Mouse (Mus musculus): Measurements from ENCODE around the gene Wasf1. TPM values are rescaled to one million over a fixed set of nuclear protein-coding genes. Genes with fewer than 3 reads are reported as not detected.

Wasf1 gene
- polyA plus RNA-seq, 1 experiment from 2014 or later = 19.5 TPM

DNA sequence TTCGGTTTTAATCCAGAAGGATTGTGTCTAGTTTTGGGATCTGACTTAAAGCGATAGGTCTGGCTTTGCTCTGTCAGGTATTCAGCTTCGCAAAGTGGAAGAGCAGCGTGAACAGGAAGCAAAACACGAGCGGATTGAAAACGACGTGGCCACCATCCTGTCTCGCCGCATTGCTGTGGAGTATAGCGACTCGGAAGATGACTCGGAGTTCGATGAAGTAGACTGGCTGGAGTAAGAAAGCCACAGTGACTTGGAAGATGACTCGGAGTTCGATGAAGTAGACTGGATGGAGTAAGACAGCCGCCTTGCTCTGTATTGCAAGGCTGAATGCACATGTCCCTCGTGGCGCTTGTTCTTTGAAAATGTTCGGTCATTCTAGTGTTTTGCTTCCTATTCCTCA is 54.3 kb downstream of the Wasf1 start:
- 95% methylated on average over 20 of the region's 20 CpGs for WGBS
- H3K36me3 ChIP-seq (ENCODE audit: control insufficient read depth, insufficient read depth, low read length) = peaks cover 42% of the 10 kb centered on the region

DNA sequence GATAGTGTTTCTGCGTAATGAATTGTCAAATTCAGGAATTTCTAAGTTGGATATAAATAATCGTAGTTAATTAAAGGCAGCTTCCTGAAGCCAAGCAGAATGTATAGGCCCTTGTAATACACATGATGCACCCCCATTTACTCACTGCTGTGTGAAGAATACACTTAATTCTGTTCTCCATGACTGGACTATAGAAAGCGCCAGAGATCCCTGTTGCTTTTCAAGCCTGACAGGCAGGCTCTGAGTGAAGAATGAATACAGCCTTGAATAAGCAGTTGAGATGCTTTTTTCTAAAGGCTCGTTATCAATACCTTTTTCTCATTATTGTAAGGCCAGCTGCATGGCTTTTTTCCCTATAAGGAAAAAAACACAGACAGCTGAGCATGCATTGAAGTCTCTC is 59.4 kb downstream of the Wasf1 start:
- no peak for ATAC-seq (replicated peaks; ENCODE audit: low FRiP score, low TSS enrichment, low read depth)
- Histone ChIP-seq H3K36me3 (ENCODE audit: control insufficient read depth, insufficient read depth, low read length) (peaks cover 14% of the 10 kb centered on the region), H3K27ac (ENCODE audit: low read depth) (no peak overlapping the region), H3K4me1 (replicated peaks; ENCODE audit: control insufficient read depth, insufficient read depth, low read length) (no peaks in the 10 kb centered on the region), H3K9me3 (ENCODE audit: control insufficient read depth, low read length) (no peaks in the 10 kb centered on the region), H3K4me3 (ENCODE audit: low read depth, low read length) (no peak overlapping the region), H3K27me3 (replicated peaks; ENCODE audit: control insufficient read depth, insufficient read depth, low read length) (no peaks in the 10 kb centered on the region), H3K4me2 (ENCODE audit: low read length) (no peak overlapping the region), H3K9ac (ENCODE audit: low read length) (no peak overlapping the region)
- 81% methylated on average over 4 of the region's 4 CpGs for WGBS
- DNase-seq (ENCODE audit: low spot score) = no peak

More for the DNA sequence above, 54.3 kb downstream of the Wasf1 start:
- ATAC-seq (replicated peaks; ENCODE audit: low FRiP score, low TSS enrichment, low read depth) (no peak), DNase-seq (ENCODE audit: low spot score) (no peak)
- no peaks in the 10 kb centered on the region for H3K27me3 ChIP-seq (replicated peaks; ENCODE audit: control insufficient read depth, insufficient read depth, low read length)
- no peak overlapping the region for H3K27ac ChIP-seq (ENCODE audit: low read depth)
- H3K9ac ChIP-seq (ENCODE audit: low read length) = no peak overlapping the region
- H3K4me3 ChIP-seq (ENCODE audit: low read depth, low read length) = no peak overlapping the region
- no peak overlapping the region for H3K4me2 ChIP-seq (ENCODE audit: low read length)
- H3K9me3 ChIP-seq (ENCODE audit: control insufficient read depth, low read length) = no peaks in the 10 kb centered on the region
- H3K4me1 ChIP-seq (replicated peaks; ENCODE audit: control insufficient read depth, insufficient read depth, low read length) = no peaks in the 10 kb centered on the region

DNA sequence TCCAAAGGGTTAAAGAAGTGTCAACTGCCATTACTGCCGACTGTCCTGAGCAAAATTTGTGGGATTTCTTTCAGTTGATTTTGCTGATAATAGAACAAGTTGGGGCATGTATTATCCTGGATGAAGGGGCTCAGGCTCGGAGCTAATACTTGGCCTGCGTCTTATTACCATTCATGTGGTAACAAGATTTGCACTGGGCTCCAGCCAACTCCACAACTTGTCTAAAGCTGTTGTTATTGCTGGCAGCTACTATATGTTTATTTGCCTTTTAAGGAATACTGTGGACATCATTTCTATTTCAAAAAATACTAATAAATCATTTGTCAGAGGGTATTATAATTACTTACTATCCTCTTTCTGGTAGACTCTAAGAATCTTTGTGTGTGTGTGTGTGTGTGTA is 66.9 kb downstream of the Wasf1 start:
- DNase-seq (ENCODE audit: low spot score) = no peak
- Histone ChIP-seq H3K9me3 (ENCODE audit: control insufficient read depth, low read length) (no peaks in the 10 kb centered on the region), H3K36me3 (ENCODE audit: control insufficient read depth, insufficient read depth, low read length) (no peaks in the 10 kb centered on the region), H3K4me2 (ENCODE audit: low read length) (no peak overlapping the region), H3K27ac (ENCODE audit: low read depth) (no peak overlapping the region), H3K4me1 (replicated peaks; ENCODE audit: control insufficient read depth, insufficient read depth, low read length) (no peaks in the 10 kb centered on the region), H3K27me3 (replicated peaks; ENCODE audit: control insufficient read depth, insufficient read depth, low read length) (no peaks in the 10 kb centered on the region), H3K4me3 (ENCODE audit: low read depth, low read length) (no peak overlapping the region), H3K9ac (ENCODE audit: low read length) (no peak overlapping the region)
- 71% methylated on average over 3 of the region's 3 CpGs for WGBS
- ATAC-seq (replicated peaks; ENCODE audit: low FRiP score, low TSS enrichment, low read depth) = no peak

DNA sequence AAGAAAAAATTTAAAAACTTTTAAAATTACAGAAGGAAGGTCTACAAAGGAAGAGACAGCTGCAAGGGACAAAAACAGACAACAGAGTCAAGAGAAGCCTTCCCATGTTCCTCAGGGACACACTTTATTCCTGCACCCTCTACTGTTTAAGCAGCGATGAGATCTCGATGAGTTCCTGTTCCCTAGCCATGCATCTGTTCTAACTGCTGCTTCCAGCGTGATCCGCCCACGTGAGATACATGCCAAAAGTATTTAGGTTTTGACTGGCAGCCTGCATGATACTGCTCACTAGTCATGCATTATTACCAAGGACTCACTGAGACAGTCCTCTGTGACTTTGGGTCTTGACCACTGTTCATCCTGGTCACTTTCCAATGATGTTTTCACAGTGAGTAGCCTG is 72.9 kb downstream of the Wasf1 start:
- H3K9me3 ChIP-seq (ENCODE audit: control insufficient read depth, low read length) = no peaks in the 10 kb centered on the region
- no peaks in the 10 kb centered on the region for H3K27me3 ChIP-seq (replicated peaks; ENCODE audit: control insufficient read depth, insufficient read depth, low read length)
- no peak overlapping the region for H3K27ac ChIP-seq (ENCODE audit: low read depth)
- 88% methylated on average over 5 of the region's 5 CpGs for WGBS
- H3K4me2 ChIP-seq (ENCODE audit: low read length) = no peak overlapping the region
- H3K4me1 ChIP-seq (replicated peaks; ENCODE audit: control insufficient read depth, insufficient read depth, low read length) = no peaks in the 10 kb centered on the region
- no peak overlapping the region for H3K4me3 ChIP-seq (ENCODE audit: low read depth, low read length)
- no peaks in the 10 kb centered on the region for H3K36me3 ChIP-seq (ENCODE audit: control insufficient read depth, insufficient read depth, low read length)
- no peak for ATAC-seq (replicated peaks; ENCODE audit: low FRiP score, low TSS enrichment, low read depth)
- H3K9ac ChIP-seq (ENCODE audit: low read length) = no peak overlapping the region
- no peak for DNase-seq (ENCODE audit: low spot score)

DNA sequence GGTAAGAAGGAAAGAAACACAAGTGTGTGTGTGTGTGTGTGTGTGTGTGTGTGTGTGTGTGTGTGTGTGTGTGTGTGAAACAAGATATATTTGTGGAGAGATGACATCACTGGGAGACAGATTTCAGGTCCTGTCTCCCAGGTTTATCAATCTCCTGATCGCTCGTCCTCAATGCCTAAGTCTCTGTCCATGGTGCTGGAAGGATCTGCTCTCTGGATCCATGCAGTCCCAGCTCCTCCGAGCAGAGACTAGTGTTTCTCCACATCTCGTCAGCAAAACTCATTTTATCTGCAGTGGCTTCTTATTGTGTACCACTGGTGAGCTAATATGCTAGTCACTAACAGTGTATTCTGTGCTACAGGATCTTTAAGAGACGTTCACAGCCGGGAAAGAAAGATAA is 78.1 kb downstream of the Wasf1 start:
- H3K27ac ChIP-seq (ENCODE audit: low read depth) = no peak overlapping the region
- H3K4me3 ChIP-seq (ENCODE audit: low read depth, low read length) = no peak overlapping the region
- no peak overlapping the region for H3K9ac ChIP-seq (ENCODE audit: low read length)
- peak; percentile 62 for DNase-seq (ENCODE audit: low spot score)
- H3K27me3 ChIP-seq (replicated peaks; ENCODE audit: control insufficient read depth, insufficient read depth, low read length) = no peaks in the 10 kb centered on the region
- H3K4me2 ChIP-seq (ENCODE audit: low read length) = no peak overlapping the region
- H3K9me3 ChIP-seq (ENCODE audit: control insufficient read depth, low read length) = no peaks in the 10 kb centered on the region
- H3K4me1 ChIP-seq (replicated peaks; ENCODE audit: control insufficient read depth, insufficient read depth, low read length) = no peaks in the 10 kb centered on the region
- WGBS = 53% methylated on average over 6 of the region's 6 CpGs
- H3K36me3 ChIP-seq (ENCODE audit: control insufficient read depth, insufficient read depth, low read length) = no peaks in the 10 kb centered on the region
- no peak for ATAC-seq (replicated peaks; ENCODE audit: low FRiP score, low TSS enrichment, low read depth)

DNA sequence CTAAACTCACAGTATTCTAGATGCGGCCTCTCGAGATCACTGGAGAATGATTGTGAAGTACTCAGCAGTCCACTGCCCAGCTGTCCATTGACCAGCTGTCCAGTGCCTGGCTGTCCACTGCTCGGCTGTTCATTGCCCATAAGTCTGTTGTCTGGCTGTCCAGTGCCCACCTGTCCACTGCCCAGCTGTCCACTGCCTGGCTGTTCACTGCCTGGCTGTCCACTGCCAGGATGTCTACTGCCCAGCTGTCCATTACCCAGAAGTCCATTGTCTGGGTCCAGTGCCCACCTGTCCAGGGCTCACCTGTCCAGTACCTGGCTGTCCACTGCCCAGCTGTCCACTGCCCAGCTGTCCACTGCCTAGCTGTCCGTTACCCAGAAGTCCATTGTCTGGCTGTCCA is 78.7 kb downstream of the Wasf1 start:
- Histone ChIP-seq H3K4me3 (ENCODE audit: low read depth, low read length) (no peak overlapping the region), H3K27me3 (replicated peaks; ENCODE audit: control insufficient read depth, insufficient read depth, low read length) (no peaks in the 10 kb centered on the region), H3K36me3 (ENCODE audit: control insufficient read depth, insufficient read depth, low read length) (no peaks in the 10 kb centered on the region), H3K4me2 (ENCODE audit: low read length) (no peak overlapping the region), H3K9me3 (ENCODE audit: control insufficient read depth, low read length) (no peaks in the 10 kb centered on the region), H3K4me1 (replicated peaks; ENCODE audit: control insufficient read depth, insufficient read depth, low read length) (no peaks in the 10 kb centered on the region), H3K27ac (ENCODE audit: low read depth) (no peak overlapping the region), H3K9ac (ENCODE audit: low read length) (no peak overlapping the region)
- DNase-seq (ENCODE audit: low spot score) (no peak), ATAC-seq (replicated peaks; ENCODE audit: low FRiP score, low TSS enrichment, low read depth) (no peak)
- WGBS = 89% methylated on average over 4 of the region's 4 CpGs

DNA sequence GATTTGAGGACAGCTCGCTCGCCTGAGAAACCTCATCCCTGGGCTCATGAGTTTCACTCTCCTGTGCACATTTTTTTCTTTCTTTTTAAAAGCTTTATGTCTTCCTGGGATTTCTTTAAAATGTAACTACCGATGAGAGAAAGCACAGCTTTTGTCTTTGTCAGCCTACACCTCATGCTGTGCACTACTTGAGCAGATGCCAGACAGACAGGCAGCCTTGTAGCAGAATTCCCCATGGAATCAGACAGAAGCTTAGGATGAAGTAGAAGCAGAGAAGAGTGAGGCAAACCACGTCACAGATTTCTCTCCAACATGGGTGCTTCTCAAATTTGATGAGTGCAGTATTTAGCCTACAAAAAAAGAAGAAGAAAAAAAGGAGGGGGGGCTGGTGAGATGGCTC is 81.3 kb downstream of the Wasf1 start:
- H3K9ac ChIP-seq (ENCODE audit: low read length) = no peak overlapping the region
- WGBS = 69% methylated on average over 4 of the region's 4 CpGs
- ATAC-seq (replicated peaks; ENCODE audit: low FRiP score, low TSS enrichment, low read depth) = no peak

DNA sequence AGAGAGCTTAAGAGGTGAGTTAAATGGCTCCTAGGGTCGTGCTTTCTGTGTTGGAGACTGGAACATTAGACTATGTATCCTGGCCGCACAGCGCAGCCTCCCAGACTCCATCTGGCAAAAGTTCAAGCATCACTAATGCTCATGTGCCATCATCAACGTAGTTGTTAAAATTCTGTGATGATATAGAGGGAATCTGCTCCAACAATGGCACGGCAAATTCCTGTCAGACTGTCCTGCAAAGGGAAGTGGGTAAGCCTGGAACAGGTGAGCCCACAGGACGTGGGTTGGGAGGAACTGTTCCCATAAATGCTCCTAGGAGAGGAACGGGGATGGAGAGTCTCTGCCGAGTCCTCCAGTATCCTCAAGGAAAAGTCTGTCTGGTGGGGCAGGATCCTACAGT is 85.3 kb downstream of the Wasf1 start:
- WGBS = 61% methylated on average over 8 of the region's 8 CpGs
- ATAC-seq (replicated peaks; ENCODE audit: low FRiP score, low TSS enrichment, low read depth) = no peak

More for the DNA sequence above, 81.3 kb downstream of the Wasf1 start:
- Histone ChIP-seq H3K4me1 (replicated peaks; ENCODE audit: control insufficient read depth, insufficient read depth, low read length) (peaks cover 6% of the 10 kb centered on the region; the same call in 1 of the 2 replicates), H3K27ac (ENCODE audit: low read depth) (no peak overlapping the region), H3K36me3 (ENCODE audit: control insufficient read depth, insufficient read depth, low read length) (no peaks in the 10 kb centered on the region), H3K4me3 (ENCODE audit: low read depth, low read length) (no peak overlapping the region), H3K9me3 (ENCODE audit: control insufficient read depth, low read length) (no peaks in the 10 kb centered on the region), H3K4me2 (ENCODE audit: low read length) (no peak overlapping the region), H3K27me3 (replicated peaks; ENCODE audit: control insufficient read depth, insufficient read depth, low read length) (no peaks in the 10 kb centered on the region)
- no peak for DNase-seq (ENCODE audit: low spot score)

DNA sequence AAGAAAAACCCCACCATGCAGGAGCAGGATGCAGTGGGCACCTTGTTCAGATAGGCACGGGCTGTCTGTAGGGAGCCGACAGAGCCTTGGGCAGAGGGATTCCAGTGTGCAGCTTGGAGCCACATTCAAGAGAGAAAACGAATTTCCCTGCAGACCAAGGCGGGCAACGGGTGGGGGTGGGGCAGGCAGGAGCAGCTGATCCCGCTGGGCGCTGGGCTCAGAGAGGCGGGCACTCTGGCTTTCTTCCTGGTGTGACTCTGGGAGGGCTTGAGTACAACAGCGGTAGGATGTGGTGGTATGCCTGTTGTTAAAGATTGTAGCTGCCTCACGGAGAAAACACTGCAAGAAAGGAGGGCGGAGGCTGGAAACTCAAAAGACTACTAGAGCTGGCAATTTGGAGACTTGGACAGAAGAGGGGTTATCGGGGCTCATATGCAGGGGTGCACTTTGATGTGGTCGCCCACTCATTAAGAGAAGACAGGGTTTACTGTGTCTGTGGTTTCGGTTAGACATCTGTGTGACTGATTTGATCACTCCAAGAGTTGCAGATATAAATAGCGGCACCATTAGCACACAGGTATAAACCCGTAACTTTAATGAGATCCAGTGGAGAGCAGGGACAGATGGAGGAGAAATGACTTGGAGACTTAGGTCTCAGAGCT is 86.2 kb downstream of the Wasf1 start:
- Histone ChIP-seq H3K4me3 (ENCODE audit: low read depth, low read length) (peak overlapping the region; percentile 10; the same call in 1 of the 2 replicates), H3K27me3 (replicated peaks; ENCODE audit: control insufficient read depth, insufficient read depth, low read length) (no peaks in the 10 kb centered on the region), H3K9me3 (ENCODE audit: control insufficient read depth, low read length) (no peaks in the 10 kb centered on the region), H3K9ac (ENCODE audit: low read length) (no peak overlapping the region), H3K27ac (ENCODE audit: low read depth) (no peak overlapping the region), H3K4me2 (ENCODE audit: low read length) (peak overlapping the region; percentile 42), H3K36me3 (ENCODE audit: control insufficient read depth, insufficient read depth, low read length) (no peaks in the 10 kb centered on the region), H3K4me1 (replicated peaks; ENCODE audit: control insufficient read depth, insufficient read depth, low read length) (peaks cover 6% of the 10 kb centered on the region; the same call in 1 of the 2 replicates)
- ATAC-seq (replicated peaks; ENCODE audit: low FRiP score, low TSS enrichment, low read depth) (no peak), DNase-seq (ENCODE audit: low spot score) (peak; percentile 51)
- WGBS = 9% methylated on average over 16 of the region's 16 CpGs

More for the DNA sequence above, 85.3 kb downstream of the Wasf1 start:
- no peak overlapping the region for H3K27ac ChIP-seq (ENCODE audit: low read depth)
- H3K9me3 ChIP-seq (ENCODE audit: control insufficient read depth, low read length) = no peaks in the 10 kb centered on the region
- DNase-seq (ENCODE audit: low spot score) = no peak
- H3K4me2 ChIP-seq (ENCODE audit: low read length) = no peak overlapping the region
- no peak overlapping the region for H3K4me3 ChIP-seq (ENCODE audit: low read depth, low read length)
- H3K4me1 ChIP-seq (replicated peaks; ENCODE audit: control insufficient read depth, insufficient read depth, low read length) = peaks cover 6% of the 10 kb centered on the region; the same call in 1 of the 2 replicates
- H3K9ac ChIP-seq (ENCODE audit: low read length) = no peak overlapping the region
- no peaks in the 10 kb centered on the region for H3K27me3 ChIP-seq (replicated peaks; ENCODE audit: control insufficient read depth, insufficient read depth, low read length)
- no peaks in the 10 kb centered on the region for H3K36me3 ChIP-seq (ENCODE audit: control insufficient read depth, insufficient read depth, low read length)

Measured in intestine, embryonic 14.5 days (tissue).